Mouse (Mus musculus) stomach, embryonic 14.5 days (tissue): ENCODE results near the gene Zfp128. TPM values are rescaled to one million over a fixed set of nuclear protein-coding genes. Genes with fewer than 3 reads are reported as not detected.

Source experiments
- ATAC-seq: fragments of 200-750 bp; cut with Nextera tagmentation; 2 replicates; pipeline ENCODE4 v1.8.0; 2017; ENCODE audit warnings: low read depth, moderate TSS enrichment; ENCODE audit not compliant: insufficient number of reproducible peaks, insufficient read depth, low FRiP score
- H3K27ac ChIP-seq: fragments of 300-500 bp; sonication (generic); 2 replicates; pipeline ENCODE4 v1.5.1; 2014; ENCODE audit warnings: mild to moderate bottlenecking, low read length, moderate library complexity, mixed read lengths
- H3K27me3 ChIP-seq: fragments of 300-500 bp; sonication (generic); 2 replicates; pipeline ENCODE4 v1.6.1; 2014; ENCODE audit warnings: low read length, control low read depth, mixed read lengths; ENCODE audit not compliant: control insufficient read depth, insufficient read depth
- H3K36me3 ChIP-seq: fragments of 300-500 bp; sonication (generic); 2 replicates; pipeline ENCODE4 v1.6.1; 2014; ENCODE audit warnings: mild to moderate bottlenecking, control low read depth, low read length, moderate library complexity, mixed read lengths; ENCODE audit not compliant: control insufficient read depth, insufficient read depth
- H3K4me1 ChIP-seq: fragments of 300-500 bp; sonication (generic); 2 replicates; pipeline ENCODE4 v1.6.1; 2014; ENCODE audit warnings: low read length, control low read depth, mixed read lengths; ENCODE audit not compliant: control insufficient read depth, insufficient read depth
- H3K4me2 ChIP-seq: fragments of 300-500 bp; sonication (generic); replicated peaks from 2 replicates; pipeline ENCODE4 v1.6.1; 2014; ENCODE audit warnings: low read depth, low read length, control low read depth
- H3K4me3 ChIP-seq: fragments of 300-500 bp; sonication (generic); 2 replicates; pipeline ENCODE4 v1.5.1; 2014; ENCODE audit warnings: low read depth, low read length, control low read depth
- H3K9ac ChIP-seq: fragments of 300-500 bp; sonication (generic); replicated peaks from 2 replicates; pipeline ENCODE4 v1.6.1; 2014; ENCODE audit warnings: low read depth, mild to moderate bottlenecking, control low read depth, low read length, moderate library complexity, mixed read lengths
- H3K9me3 ChIP-seq: fragments of 300-500 bp; sonication (generic); 2 replicates; pipeline ENCODE4 v1.6.1; 2016; ENCODE audit warnings: low read depth, low read length, control low read depth; ENCODE audit not compliant: control insufficient read depth
- WGBS: fragments of 180-500 bp; shearing (Covaris S2); extraction: QIAGEN DNeasy Blood & Tissue Kit; methylation state at CpG from one replicate; pipeline ENCODE4 v1.1.7; 2014; 5-methylcytosine and 5-hydroxymethylcytosine counted together
- polyA plus RNA-seq: library from polyadenylated mRNA; unstranded; fragments of >200 nt; fragmentation: Nextera tagmentation; extraction: Ambion mirVana; gene quantifications from 2 replicates; pipeline ENCODE4 v1.2.1, GENCODE M21; 2014

Gene Zfp128
- polyA plus RNA-seq, 1 experiment from 2014 or later = 4.6 TPM

DNA sequence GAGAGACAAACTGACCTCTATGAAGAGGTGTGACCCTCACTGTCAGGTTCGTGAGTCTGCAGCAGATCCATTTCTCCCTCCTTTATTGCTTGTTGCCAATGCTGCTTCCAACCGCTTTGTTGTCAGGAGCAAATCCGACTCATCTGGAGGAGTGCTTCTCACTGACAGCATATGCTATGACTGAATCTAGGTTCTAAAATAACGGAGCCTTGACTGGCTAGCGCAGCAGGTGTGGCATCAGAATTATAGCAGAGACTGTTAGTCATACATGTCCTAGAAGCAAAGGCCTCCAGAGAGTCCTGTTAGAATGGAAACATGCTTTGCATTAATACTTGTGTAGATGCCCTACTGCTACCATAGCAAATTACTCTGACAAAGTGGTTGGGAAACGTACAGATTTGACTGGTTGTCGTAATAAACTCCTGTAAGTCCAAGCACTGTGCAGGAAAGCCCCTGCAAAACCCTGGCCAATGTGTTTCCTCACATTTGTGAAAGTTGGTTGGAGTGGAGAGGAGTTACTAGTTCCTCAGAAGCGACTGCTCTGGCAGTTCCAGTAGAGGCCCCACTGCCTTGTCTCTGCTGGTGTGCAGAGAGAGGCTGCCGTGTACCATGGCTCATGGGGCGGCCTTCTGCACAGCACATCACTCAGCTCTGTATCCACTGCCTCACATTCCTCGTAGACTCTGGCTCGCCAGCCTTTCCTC lies 5.7 kb downstream of the Zfp128 start:
- H3K27ac ChIP-seq = no peak overlapping the region
- 91% methylated on average over 12 of the region's 12 CpGs for WGBS
- no peak overlapping the region for H3K4me2 ChIP-seq
- peaks cover 37% of the 10 kb centered on the region for H3K36me3 ChIP-seq
- H3K4me1 ChIP-seq = peaks cover 4% of the 10 kb centered on the region; the same call in 1 of the 2 replicates
- H3K27me3 ChIP-seq = no peaks in the 10 kb centered on the region
- no peaks in the 10 kb centered on the region for H3K9me3 ChIP-seq
- no peak for ATAC-seq
- no peak overlapping the region for H3K9ac ChIP-seq
- H3K4me3 ChIP-seq = no peak overlapping the region

DNA sequence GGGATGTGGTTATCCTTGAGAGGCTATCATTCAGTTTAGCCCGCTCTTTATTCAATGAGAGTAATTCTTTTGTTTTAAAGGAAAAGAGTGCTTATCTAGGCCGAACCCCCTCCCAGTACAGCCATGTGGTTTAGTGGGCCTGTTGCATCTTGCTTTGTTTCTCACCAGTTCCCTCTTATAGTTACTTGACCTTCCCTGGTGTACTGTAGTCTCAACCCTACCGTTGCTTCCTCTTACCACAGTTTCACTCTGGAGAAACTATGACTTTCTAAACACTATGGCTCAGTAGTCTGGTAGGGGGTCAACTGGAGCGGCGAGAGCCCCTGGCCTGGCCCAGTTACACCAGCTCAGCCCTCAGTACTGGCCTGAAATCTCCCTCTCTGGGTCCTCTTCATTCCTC lies 6.6 kb downstream of the Zfp128 start:
- peaks cover 37% of the 10 kb centered on the region for H3K36me3 ChIP-seq
- H3K4me2 ChIP-seq = no peak overlapping the region
- 93% methylated on average over 5 of the region's 5 CpGs for WGBS
- H3K9me3 ChIP-seq = no peaks in the 10 kb centered on the region
- ATAC-seq = no peak
- no peaks in the 10 kb centered on the region for H3K4me1 ChIP-seq
- H3K27me3 ChIP-seq = no peaks in the 10 kb centered on the region
- no peak overlapping the region for H3K4me3 ChIP-seq
- no peak overlapping the region for H3K9ac ChIP-seq
- H3K27ac ChIP-seq = no peak overlapping the region

DNA sequence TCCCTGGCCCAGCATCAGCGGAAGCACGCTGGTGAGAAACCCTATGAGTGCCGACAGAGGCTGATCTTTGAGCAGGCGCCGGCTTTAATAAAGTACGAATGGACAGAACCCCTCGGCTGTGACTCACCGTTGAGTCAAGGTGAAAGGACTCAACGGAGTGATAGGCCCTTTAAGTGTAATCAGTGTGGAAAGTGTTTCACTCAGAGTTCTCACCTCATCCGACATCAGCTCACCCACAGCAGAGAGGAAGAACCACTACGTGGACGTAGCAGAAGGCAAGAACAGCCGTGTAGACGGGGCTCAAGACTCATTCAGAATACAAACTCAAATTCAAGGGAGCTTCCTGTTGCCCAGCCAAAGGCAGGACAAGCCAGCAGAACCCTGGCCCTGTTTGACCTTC lies 10.0 kb downstream of the Zfp128 start:
- 91% methylated on average over 14 of the region's 14 CpGs for WGBS
- Histone ChIP-seq H3K27ac (no peak overlapping the region), H3K4me1 (no peaks in the 10 kb centered on the region), H3K4me3 (no peak overlapping the region), H3K27me3 (no peaks in the 10 kb centered on the region), H3K9ac (no peak overlapping the region), H3K36me3 (peaks cover 30% of the 10 kb centered on the region), H3K9me3 (no peaks in the 10 kb centered on the region), H3K4me2 (no peak overlapping the region)
- ATAC-seq = no peak

DNA sequence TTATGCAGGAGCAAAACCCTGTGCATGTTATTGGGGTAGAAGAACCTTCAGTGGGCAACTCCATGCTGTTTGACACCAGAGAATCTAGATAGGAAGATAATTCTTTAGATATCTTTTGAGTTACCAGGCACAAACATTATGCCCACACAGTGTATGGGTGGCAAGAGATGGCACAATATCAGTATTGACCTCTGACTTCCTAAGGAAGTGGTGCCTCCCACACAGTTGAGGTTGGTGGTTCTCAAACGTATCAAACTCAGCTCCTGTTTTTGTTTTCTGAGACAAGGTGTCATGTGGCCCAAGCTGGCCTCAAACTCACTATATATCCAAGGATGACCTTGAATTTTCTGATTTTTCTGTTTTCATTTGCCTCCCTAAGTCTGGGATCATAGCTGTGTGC lies 10.4 kb downstream of the Zfp128 start:
- Histone ChIP-seq H3K9ac (no peak overlapping the region), H3K27ac (no peak overlapping the region), H3K4me3 (no peak overlapping the region), H3K9me3 (no peaks in the 10 kb centered on the region), H3K27me3 (no peaks in the 10 kb centered on the region), H3K4me1 (no peaks in the 10 kb centered on the region), H3K4me2 (no peak overlapping the region), H3K36me3 (peaks cover 26% of the 10 kb centered on the region)
- WGBS = 77% methylated on average over 1 of the region's 1 CpGs
- ATAC-seq = no peak

DNA sequence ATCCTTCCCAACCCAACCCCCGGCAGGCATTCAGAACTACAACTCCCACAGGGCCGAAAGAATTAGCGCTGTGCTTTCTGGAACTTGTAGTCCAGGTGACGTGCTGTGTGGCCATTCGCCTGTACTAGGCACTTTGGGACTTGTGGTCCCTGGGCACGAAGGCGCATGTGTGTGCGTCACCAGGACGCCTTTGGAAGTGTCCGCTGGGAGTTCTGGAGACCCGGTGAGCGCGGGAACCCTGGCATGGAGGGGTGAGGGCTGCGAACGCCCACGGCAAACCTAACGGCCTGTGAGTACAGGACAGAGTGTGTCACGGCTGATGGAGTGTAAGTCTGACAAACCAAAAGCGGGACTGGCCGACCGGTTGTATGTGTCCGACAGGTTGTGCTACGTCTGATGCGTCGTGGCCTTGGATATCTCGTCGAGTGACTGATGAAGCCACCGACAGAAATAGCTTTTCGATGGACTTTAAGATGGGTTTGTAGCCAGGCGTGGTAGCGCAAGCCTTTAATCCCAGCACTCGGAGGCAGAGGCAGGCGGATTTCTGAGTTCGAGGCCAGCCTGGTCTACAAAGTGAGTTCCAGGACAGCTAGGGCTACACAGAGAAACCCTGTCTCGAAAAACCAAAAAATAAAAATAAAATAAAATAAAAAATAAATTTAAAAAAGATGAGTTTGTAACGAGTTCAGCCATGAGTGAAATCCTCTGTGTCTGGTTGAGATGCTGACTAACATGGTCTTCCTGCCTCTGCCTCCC lies 16.9 kb downstream of the Zfp128 start, which contains the start of gene Zscan22:
Gene Zscan22 (plus strand): TSS at position 161 of the 756 bp plus-strand sequence.
- Histone ChIP-seq H3K27ac (no peak within 1 kb of the TSS; the same call in 1 of the 2 replicates), H3K36me3 (peaks cover 4% of the 10 kb centered on the region; the same call in 1 of the 2 replicates), H3K4me1 (peaks cover 5% of the 10 kb centered on the region; the same call in 1 of the 2 replicates), H3K9me3 (no peaks in the 10 kb centered on the region), H3K4me2 (peak within 1 kb of the TSS; percentile 50), H3K9ac (peak within 1 kb of the TSS; percentile 38; the same call in 1 of the 2 replicates), H3K27me3 (no peaks in the 10 kb centered on the region), H3K4me3 (peak within 1 kb of the TSS; percentile 76)
- 7% methylated on average over 36 of the region's 36 CpGs for WGBS
- ATAC-seq = peak; percentile 99

DNA sequence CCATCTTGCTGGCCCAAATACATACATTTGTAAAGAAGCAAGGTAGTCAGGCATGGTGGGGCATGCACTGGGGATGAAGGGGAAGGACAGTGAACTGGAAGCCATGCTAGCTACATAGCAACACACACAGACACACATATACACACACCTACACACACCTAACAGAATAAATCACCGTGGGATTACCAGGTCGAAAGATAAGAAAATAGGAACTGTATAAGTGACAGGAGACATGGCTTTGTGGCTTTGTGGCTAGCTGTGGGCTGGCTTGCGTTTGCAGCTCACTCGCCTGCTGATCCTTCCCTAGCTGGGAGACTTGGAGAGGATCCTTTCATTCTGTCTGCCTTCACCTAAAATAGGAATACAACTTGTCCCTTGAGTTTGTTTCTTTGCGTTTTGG lies 20.5 kb downstream of the Zfp128 start:
- ATAC-seq = no peak
- Histone ChIP-seq H3K9me3 (no peaks in the 10 kb centered on the region), H3K9ac (no peak overlapping the region), H3K4me3 (no peak overlapping the region), H3K27me3 (no peaks in the 10 kb centered on the region), H3K36me3 (peaks cover 16% of the 10 kb centered on the region), H3K27ac (no peak overlapping the region), H3K4me1 (peaks cover 5% of the 10 kb centered on the region; the same call in 1 of the 2 replicates), H3K4me2 (no peak overlapping the region)
- 92% methylated on average over 5 of the region's 5 CpGs for WGBS

DNA sequence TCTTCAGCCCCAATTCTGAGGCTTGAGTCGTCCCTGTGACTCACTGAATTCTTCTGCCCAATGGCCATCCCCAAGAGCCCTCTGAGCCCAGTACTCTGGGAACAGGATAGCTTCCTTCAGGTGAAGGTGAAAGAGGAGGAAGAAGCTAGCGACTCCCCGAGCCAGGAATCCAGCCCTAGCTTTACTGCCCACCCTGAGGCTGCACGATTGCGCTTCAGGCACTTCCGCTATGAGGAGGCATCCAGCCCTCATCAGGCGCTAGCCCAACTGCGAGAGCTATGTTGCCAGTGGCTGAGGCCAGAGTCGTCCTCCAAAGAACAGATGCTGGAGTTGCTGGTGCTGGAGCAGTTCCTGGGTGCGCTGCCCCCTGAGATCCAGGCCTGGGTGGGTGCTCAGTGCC lies 22.6 kb downstream of the Zfp128 start:
- Histone ChIP-seq H3K9ac (no peak overlapping the region), H3K4me2 (no peak overlapping the region), H3K9me3 (no peaks in the 10 kb centered on the region), H3K27me3 (no peaks in the 10 kb centered on the region), H3K36me3 (peaks cover 30% of the 10 kb centered on the region), H3K4me3 (no peak overlapping the region), H3K4me1 (peaks cover 2% of the 10 kb centered on the region; the same call in 1 of the 2 replicates), H3K27ac (no peak overlapping the region)
- no peak for ATAC-seq
- 60% methylated on average over 10 of the region's 10 CpGs for WGBS

DNA sequence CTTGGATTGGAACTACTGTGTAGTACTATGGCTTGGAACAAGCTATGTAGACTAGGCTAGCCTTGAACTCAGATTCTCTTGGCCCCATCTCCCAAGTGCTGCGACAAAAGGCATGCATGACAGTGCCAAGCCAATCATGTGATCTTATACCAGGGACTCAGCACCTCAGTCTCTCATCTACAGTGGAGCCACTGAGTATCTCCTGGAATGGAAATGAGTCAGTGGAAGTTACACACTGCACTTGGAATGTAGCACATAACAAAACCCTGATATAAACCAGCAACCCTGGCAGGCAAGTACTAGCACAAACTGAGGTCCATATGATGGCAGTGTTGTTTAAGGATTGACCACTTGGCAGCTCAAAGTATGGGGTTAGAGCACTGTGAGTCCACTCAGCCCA lies 24.2 kb downstream of the Zfp128 start:
- Histone ChIP-seq H3K4me1 (no peaks in the 10 kb centered on the region), H3K4me2 (no peak overlapping the region), H3K27me3 (no peaks in the 10 kb centered on the region), H3K36me3 (peaks cover 30% of the 10 kb centered on the region), H3K9ac (no peak overlapping the region), H3K4me3 (no peak overlapping the region), H3K27ac (no peak overlapping the region), H3K9me3 (no peaks in the 10 kb centered on the region)
- WGBS = 93% methylated on average over 1 of the region's 1 CpGs
- ATAC-seq = no peak
